Mouse (Mus musculus): ENCODE measurements around the gene Armc9.

Gene Armc9

DNA sequence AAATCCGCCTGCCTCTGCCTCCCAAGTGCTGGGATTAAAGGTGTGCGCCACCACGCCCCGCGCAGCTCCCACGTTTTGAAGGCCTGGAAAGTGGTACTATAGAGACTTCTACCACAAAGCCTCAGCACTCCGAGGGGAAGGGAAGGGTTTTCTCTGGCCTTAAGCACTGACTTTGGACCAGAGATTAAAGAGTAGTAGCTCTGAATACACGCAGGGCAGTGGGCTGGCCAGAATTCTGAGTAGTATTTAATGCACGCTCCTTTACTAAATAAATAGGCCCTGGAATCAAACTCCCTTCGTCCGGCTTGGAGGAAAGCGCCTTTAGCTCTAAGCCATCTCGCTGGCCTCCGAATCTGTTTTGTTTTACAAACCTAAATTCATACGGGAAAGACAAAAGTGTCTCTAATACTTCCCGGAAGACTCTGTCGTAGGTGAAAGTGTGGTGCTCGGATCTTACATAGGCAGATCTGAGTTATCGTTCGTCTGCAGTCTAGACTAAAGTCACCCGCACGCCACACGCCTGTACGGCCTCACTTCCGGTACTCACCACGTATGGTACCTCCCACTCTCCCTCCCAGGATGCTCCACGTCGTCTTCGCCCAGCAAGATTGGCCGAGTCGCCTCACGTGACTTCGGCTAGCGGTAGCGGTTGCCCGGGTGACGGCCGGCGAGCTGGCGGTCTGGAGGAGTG, at the start of gene Armc9:
Gene Armc9 (plus strand): TSS at position 648 of the 691 bp plus-strand sequence.
- DNase-seq: peak; percentile 92

DNA sequence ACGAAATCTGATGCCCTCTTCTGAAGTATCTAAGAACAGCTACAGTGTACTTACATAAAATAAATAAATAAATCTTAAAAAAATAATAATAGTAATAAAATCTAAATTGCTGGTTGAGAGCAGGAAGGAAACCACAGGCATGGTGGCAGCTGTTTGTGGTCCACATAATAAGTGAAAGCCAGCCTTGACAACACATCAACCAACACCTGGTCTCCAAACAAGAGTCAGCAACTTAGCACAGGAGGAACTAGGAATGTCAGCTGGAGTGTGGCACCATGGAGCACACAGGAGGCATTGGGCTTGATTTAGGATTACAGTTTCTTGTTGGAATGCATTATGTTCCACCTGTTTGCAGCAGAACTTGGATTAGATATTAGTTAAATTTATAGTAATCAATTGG, 49.5 kb upstream of the Armc9 start:
- DNase-seq: no peak

DNA sequence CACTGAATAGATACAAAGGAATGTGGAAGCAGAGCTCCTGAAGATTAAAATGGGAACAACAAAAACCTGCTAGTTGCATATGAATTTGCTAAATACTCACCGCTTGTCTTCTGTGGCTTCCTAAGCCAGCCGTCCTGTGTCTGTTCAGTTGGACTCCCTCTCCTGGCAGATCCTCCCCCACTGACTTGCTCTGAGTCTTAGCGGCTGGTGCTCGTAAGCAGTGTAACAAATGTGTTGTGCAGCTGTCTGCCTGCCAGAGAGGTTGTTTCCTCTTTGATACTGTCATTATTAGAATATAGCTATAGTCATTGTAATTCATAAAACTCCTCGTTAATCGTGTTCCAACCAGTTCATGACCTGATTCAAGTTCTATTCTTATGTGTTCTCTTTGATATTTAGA, 42.8 kb upstream of the Armc9 start, which contains the start of gene Htr2b:
Gene Htr2b (minus strand): TSS at position 192 of the 400 bp plus-strand sequence.
- peak; percentile 9 for DNase-seq

DNA sequence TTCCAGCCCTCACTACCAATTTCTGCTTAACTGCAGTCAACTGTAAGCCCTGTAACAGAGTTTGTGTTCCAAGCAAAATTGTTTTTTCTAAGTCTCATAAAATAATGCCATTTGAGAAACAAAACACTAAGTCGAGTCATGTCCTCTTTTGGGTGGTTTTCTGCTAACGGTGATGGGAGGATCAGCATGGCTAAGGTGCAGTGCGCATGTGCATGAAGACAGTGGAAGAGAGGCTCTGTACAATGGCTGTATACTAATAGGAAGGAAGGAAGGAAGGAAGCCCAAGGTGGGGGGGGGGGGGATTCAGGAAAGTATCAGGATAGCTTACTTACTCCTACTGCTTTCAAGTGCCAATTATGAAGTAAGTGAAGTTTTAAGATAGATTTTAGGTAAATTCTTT, 40.4 kb upstream of the Armc9 start:
- no peak for DNase-seq

DNA sequence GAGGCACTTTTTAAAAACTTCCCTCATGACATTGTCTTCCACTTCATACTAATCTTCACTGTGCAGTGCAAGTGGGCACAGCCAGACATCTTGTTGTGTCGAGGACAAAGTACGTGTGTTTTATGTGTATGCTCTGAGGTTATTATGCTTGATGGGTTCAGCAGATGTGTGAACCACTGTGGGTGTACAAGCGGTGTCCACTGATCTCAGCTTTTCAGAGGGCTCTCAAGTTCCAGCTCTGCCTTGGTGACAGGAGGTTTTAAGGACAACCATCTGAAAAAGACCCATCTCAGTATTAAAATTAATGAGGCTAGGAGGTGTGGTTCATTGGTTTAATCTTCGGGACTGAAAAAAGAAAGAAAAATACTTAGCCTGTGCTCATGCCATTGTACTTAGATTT, 35.0 kb upstream of the Armc9 start:
- DNase-seq: no peak

DNA sequence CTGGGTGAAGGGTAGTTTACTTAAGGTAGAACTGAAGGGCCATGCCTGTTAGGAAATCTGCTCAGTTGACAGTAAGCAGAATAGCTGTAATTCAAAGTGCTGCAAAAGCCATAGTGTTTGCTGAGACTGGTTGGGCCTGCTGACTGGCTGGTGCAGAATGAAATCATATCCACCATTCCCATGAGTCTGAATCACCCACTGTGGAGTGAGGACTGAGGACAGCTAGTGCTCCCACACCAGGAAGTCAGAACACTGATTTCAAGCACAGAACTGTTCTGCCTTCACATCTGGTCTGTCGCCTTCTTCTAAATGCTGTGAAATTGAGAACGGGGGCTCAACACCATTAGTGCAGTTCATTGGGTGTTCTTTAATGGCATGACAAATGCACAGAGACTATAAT, 28.5 kb upstream of the Armc9 start:
- no peak for DNase-seq

DNA sequence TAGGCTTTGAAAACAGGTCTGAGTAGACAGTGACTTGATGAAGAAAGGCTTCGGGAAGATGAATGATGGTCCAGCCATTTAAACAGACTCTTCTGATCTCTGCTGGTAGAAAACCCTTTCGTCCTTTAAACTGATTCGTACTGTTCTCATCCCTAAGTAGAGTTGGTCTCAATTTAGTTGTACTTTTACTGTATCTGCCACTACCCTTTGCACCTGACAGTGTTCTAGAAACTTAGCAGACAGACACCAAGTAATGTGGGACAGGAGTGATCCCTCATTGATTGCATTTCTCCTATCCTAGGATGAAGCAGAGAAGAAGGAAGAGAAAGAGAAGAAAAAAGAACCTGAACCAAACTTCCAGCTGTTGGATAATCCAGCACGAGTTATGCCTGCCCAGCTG, 21.2 kb upstream of the Armc9 start, which contains the start of gene Gm21972:
Gene Gm21972 (plus strand): TSS at position 301 of the 400 bp plus-strand sequence.
- DNase-seq: no peak

DNA sequence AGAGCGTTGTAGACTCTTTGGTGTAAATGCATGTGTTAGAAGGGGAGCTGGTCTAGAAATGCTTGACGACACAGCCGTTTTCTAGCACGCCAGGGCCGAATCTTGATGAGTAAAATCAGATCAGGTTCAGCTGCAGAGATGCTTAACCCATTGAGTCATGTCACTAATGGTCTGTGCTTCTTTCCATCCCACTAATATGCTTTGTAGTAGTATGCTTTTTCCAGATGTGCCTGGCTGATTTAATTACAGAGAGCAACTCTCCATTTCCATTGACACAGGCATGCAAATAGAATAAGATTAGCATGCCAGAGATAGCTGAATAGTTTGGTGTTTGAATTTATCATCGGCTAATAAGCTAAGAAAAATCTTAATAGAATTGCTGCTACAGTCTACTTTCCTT, 19.3 kb upstream of the Armc9 start:
- DNase-seq: no peak

DNA sequence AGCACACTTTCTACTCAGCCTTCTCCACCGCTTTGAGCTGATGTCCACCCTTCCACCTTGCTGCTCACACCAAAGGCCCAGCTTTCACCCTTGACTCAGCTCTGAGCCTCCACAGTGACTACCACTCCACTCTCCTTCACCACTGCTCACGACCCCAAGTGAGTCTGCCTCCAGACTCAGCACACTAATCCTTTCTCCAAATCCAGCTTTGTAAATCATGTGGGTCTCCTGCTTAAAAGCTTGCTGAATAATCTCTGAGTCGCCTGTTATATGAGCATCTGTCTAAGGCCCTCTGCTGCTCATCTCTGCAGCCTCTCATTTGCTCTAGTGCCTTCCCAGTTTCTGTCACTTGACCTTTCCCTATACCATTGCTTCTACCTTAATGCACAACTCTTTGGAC, 13.5 kb upstream of the Armc9 start:
- DNase-seq: no peak

DNA sequence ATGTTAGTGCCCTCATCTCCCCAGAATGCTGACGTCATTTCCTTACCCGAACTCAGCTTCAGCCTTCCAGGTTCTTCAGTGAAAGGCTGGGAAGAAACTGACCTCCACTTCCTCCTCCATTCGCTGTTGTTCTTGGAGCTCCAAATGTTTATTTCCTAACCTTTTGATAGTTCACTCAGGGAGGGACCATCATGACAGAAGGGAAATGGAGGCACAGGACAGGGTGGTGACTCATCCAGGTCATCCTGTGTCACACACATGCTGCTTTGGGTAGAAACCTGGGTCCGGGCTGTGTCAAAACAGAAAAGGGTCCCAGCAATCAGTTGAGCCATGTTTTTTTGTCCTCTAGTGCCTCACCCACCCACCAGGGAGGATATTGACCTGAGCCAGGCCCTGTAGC, 11.4 kb upstream of the Armc9 start:
- no peak for DNase-seq

DNA sequence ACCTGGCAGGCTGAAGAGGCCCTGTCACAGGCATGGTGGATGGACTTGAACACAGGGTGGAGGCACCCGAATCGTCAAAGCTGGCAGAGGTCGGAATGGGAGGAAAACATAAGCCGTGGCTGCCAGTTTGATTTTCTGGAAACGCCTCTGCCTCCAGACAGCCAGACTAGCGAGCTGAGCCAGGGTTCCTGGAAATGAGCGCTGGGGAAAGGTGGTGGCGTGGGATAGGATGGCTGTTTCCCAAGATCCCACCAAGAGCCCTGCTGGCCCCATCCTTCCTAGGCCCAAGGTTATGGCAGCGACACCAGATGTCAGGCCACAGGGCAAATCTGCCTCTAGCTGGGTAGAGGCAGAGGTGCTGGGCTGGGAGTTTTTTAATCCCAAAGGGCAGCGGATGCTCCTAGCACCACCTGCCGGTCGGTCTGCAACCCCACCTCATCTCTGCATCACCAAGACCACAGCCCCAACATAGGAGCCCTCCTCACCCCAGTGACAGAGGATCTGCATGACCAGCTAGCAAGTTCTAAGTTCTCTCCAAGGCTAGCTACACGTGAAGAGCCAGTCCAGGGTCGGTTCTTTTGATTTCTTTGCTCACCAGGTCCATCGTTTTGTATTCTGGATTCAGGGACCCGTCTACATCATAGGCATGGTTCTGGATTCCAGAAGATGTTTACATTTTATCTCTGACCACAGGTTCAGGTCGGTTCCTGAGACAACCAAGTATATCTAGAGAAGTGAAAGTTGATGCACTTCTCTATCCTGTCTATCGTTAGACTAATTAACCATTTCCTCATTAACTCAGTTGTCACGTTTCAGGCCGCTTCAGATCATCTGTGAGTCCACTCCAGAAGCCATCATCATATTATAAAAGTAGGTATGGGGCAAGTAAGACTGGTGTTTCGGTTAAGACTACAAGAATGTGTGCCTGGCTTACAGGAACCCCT, 10.3 kb upstream of the Armc9 start:
- DNase-seq: no peak

DNA sequence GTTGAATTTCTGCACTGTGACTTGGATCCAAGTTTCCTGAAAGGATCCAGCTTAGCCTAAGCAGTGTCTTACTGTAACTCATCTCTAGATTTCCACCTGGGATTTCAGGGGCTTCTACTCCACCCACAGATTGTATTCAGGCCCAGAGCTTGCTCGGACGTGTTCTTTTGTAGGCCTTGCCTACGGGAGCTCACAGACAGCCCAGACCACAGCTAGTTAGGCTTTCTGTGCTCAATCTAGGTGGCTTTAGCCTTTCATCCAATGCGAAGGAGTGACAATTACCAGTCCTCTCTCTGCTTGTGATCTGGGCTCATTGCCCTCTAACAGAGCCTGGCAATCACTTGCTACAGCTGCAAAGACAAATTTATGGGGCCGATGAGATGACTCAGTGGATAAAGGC, 8.3 kb upstream of the Armc9 start:
- DNase-seq: no peak

DNA sequence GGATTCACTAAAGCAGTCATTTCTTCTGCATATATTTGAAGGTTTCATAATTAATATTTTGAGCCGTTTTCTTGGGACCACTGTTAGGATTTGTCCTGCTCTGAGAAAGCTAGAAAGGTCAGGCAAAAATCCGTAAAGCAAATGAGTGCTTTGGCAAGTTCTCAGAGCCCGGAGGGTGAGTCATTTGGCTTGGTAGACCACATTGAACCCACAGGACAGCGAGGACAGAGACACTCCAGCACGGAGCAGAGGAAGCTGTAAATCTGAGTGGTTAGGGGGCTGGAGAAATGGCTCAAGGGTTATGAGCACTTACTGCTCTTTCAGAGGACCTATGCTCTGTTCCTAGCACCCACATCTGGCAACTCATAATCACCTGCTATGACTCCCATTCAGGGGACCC, 7.0 kb upstream of the Armc9 start:
- no peak for DNase-seq

DNA sequence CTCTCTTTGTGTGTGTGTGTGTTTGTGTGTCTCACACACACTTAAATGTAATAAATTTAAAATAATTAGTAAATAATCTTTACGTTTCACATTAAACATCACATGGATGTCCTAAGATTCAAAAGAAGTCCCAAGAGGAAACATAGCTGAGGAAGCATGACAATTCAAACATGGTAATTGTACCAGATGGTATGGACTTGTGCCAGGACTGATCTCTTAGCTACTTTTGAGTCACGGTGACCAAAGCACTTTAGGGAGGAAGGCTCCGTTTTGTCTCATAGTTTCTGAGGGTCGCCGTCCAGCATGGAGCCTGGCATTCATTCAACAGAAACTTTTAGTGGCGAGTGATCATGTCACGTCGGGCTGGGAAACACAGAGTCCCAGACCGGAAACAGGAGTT, 6.4 kb upstream of the Armc9 start:
- DNase-seq: no peak

DNA sequence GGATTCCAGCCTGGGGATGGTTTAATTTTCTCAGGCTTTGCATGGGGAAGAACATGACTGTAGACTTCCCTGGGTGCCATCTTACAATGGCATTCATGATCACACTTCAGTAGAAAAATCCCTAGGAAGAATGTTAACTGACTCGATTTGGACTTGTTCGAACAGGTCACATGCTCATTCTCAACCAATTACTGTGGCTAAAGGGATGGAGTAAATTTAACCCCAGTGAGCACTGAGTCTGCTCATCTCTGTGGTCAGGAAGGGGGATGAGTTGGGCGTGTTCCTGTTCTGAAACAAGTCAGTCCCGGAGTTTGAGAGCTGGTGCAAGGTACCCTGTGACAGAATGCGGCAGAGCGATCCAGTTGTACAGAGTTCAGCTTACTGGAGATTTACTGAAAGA, 3.7 kb upstream of the Armc9 start:
- no peak for DNase-seq

DNA sequence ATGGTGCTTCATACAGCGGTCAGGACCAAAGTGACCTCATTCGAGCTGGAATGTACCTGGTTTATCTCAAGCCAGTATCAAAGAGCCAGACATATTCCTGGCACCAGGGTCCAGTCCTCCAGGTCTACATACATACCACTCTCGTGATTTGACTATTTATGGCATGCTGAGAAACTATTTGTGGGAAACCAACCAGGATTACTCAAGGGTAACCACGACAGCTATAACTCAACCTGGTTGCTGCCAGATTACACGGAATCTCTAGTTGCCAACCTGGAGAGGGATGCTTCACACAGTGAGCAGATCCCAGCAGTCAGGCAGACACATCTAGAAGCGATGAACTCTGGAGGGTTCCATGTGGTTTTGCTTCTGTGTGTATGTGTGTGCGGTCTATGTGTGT, 3.2 kb upstream of the Armc9 start:
- no peak for DNase-seq

DNA sequence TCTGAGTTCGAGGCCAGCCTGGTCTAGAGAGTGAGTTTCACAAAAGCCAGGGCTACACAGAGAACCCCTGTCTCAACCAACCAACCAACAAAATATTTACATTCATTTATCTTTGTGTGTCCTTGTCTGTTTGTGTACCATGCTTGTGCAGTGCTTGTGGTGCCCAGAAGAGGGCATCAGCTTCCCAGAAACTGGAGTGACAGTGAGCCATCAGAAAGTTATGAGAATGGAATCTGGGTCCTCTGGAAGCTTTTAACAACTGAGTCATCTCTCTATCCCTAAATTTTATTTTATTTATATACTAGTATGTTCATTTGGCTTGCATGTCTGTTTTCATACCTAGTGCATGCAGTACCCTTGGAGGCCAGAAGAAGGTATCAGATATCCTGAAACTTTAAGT, 2.0 kb upstream of the Armc9 start:
- peak; percentile 13 for DNase-seq

DNA sequence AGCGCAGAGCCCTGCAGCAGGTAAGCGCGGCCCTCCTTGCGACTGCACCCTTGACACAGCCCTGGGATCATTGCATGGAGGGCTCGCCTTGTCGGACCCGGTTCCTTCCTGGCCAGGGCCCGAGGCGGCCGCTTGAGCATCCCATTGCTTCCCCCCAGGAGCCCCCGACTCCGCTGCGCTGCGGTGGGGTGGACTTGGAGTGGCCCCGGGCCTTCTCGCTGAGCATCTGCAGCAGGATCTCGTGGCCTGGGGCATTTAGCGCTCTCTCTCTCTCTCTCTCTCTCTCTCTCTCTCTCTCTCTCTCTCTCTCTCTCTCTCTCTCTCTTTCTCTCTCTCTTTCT, 214 bp downstream of the Armc9 start:
- no peak for DNase-seq

DNA sequence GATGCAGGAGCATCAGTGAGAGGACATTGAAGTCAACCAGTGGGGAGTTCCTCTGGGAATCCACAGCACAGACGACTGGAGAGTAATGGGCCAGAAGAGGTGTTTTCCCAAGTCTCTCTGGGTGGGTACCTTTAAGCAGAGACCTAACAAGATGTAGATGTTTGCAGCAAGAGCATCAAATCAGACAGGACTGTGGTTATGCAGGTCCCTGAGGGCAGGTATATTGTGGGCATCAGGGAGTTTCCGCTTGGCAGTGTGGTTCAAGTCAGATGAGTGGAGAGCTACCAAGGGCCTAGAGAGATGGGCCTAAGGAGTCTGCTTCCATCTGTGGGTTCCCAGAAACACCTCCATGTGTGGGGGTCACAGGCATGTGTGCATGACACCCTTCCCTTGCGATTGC, 1.5 kb downstream of the Armc9 start:
- peak; percentile 8 for DNase-seq

DNA sequence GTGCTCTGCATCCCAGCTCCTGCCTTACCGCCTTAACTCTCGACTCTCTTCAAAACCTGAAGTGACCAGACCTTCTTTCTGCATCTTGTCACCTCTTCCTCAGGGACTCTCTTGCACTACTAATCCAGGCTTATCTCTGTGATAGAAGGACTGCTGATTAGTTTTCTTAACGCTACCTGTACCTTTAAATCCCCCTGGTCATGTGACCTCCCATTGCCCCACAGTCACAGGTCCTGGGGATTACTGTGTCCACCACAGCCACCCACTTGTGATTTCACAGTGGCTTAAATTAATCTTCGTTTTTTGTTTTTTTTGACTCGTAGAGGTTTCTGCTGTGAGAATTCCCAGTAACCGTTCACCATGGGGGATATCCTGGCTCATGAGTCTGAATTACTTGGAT, 2.0 kb downstream of the Armc9 start:
- no peak for DNase-seq

DNA sequence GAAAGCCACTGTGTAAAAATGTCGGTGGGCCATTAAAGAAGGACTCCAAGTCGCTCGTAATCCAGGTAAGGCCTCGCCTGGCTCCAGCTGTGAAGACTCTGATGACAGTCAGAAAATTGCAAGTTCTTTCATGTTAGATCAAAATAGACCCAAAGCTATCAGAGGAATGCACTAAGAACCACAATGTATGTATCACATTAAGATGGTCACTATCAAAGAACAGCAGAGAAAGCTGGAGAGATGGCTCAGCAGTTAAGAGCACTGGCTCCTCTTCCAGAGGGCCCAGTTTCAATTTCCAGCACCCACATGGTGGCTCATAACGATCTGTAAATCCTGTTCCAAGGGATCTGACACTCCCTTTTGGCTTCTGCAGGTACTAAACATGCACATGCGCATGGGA, 5.5 kb downstream of the Armc9 start:
- DNase-seq: no peak

DNA sequence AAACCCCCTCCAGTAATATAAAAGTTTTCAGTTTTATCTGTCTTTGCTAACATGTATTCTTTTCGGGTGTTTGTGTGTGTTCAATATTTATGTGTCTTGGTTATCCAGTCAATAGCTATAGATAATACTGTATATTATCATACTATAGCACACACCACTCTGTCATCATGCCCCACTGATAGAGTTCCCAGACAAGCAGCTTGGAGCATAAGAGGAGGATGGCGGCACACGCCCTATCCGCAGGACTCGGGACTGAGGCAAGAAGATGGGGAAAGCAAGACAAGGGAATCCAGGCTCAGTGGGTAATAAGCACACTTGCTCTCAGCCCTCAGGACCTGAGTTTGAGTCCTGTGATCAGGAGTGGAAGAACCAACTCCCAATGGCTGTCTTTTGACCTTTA, 5.9 kb downstream of the Armc9 start:
- DNase-seq: no peak

DNA sequence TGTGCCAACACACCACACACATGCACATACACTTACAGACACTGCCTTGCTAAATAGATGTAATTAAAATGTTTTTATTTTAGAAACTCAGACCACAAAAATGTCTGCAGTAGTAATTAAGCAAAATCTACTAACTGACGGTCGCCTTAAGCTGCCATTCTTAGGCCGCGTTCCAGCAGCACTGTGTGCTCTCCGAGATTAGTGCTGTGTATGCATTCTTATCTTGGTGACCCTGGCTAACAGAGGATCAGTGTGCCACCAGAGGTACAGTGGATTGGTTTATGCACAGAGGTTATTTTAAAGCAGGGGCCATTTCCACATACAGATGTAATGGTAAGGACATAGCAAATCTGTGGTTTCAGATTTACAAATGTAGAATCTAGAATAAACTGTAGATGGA, 6.5 kb downstream of the Armc9 start:
- no peak for DNase-seq

DNA sequence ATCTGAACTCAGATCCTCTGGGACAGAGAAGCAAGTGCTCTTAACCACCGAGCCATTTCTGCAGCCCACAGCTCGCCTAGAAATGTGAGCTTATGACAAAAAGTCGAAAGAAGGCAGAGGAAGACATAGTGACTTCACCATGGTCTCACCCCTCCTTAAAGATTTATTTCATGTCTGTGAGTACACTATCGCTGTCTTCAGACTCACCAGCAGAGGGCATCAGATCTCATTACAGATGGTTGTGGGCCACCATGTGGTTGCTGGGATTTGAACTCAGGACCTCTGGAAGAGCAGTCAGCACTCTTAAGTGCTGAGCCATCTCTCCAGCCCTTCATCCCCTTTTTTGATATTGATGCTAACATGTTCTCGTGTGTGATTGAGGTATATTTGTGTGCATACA, 20.0 kb downstream of the Armc9 start:
- DNase-seq: no peak

Data from cerebellum, adult 9-10 months (tissue).